Mouse (Mus musculus) CH12.LX (cell line): ENCODE measurements around the gene Col25a1.

ENCODE experiments used
- BHLHE40 ChIP-seq: IDR thresholded peaks from 2 replicates; pipeline ENCODE4 v1.6.1; 2011; ENCODE audit warnings: mild to moderate bottlenecking, low read depth, low read length, improper control_type of control experiment
- KAT2A ChIP-seq: IDR thresholded peaks from 2 replicates; pipeline ENCODE4 v1.6.1; 2012; ENCODE audit warnings: low read length, improper control_type of control experiment, inconsistent platforms; ENCODE audit not compliant: insufficient replicate concordance
- TCF12 ChIP-seq: IDR thresholded peaks from 2 replicates; pipeline ENCODE4 v1.6.1; 2014; ENCODE audit warnings: low read depth, mild to moderate bottlenecking, inconsistent platforms, low read length, improper control_type of control experiment
- ZNF384 ChIP-seq: IDR thresholded peaks from 2 replicates; pipeline ENCODE4 v1.6.1; 2012; ENCODE audit warnings: low read depth, low read length, improper control_type of control experiment, inconsistent platforms

DNA sequence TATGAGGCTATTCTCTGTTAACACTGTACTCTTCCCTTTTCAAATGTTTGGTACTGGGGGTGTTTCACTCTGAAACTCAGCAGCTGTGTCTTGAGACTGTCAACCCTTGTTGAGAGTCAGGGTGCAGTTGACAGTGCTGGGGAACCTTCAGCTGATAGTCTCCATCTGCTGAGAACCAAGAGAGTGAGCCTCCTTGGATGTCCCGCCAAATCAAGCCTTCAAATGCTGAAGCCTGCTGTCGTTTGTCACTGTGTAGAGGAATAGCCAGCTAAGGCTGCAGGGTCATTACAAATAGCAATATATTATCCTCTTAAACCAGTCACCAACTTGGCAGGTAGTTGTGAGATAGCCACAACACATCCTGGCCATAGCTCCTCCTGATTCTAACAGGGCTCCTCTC lies 129.0 kb downstream of the Col25a1 start:
- TF ChIP-seq ZNF384: no peak
- no peak for TF ChIP-seq BHLHE40
- no peak for TF ChIP-seq TCF12
- no peak for TF ChIP-seq KAT2A
